Mouse (Mus musculus) kidney, adult 9 months (tissue): ENCODE results near the gene Bcar1.

Experiments
- DNase-seq: peaks from one replicate; pipeline ENCODE4 v3.0.0; 2022

Gene Bcar1

GRCm38 (mm10) chr8:111743792-111744696, at the start of gene Bcar1:
Gene Bcar1, minus strand, starts transcription at chr8:111743809.
- peak; percentile 80 for DNase-seq

- no peak for DNase-seq
These were observed 46.0 kb upstream of the Bcar1 start for GRCm38 (mm10) chr8:111789639-111790038.

- DNase-seq, result no peak
These were observed 45.6 kb upstream of the Bcar1 start for GRCm38 (mm10) chr8:111789200-111789599.

GRCm38 (mm10) chr8:111788497-111788896, 44.9 kb upstream of the Bcar1 start:
- DNase-seq, result no peak

GRCm38 (mm10) chr8:111788085-111788484, 44.5 kb upstream of the Bcar1 start:
- DNase-seq, result no peak

- DNase-seq, result peak; percentile 22
These were observed 44.1 kb upstream of the Bcar1 start for GRCm38 (mm10) chr8:111787683-111788082.

GRCm38 (mm10) chr8:111786701-111787588, 43.3 kb upstream of the Bcar1 start:
- DNase-seq, result no peak

GRCm38 (mm10) chr8:111786116-111786515, 42.5 kb upstream of the Bcar1 start:
- no peak for DNase-seq

GRCm38 (mm10) chr8:111782671-111783394, 39.2 kb upstream of the Bcar1 start:
- no peak for DNase-seq

- DNase-seq, result no peak
These were observed 38.6 kb upstream of the Bcar1 start for GRCm38 (mm10) chr8:111782161-111782560.

GRCm38 (mm10) chr8:111780697-111781424, 37.3 kb upstream of the Bcar1 start:
- DNase-seq, result no peak

GRCm38 (mm10) chr8:111779690-111780089, 36.1 kb upstream of the Bcar1 start:
- DNase-seq, result peak; percentile 78

GRCm38 (mm10) chr8:111778801-111779200, 35.2 kb upstream of the Bcar1 start:
- DNase-seq, result no peak

- DNase-seq, result no peak
These were observed 32.9 kb upstream of the Bcar1 start for GRCm38 (mm10) chr8:111776492-111776891.

- no peak for DNase-seq
These were observed 32.2 kb upstream of the Bcar1 start for GRCm38 (mm10) chr8:111775766-111776165.

GRCm38 (mm10) chr8:111773476-111773875, 29.9 kb upstream of the Bcar1 start:
- no peak for DNase-seq

- no peak for DNase-seq
These were observed 29.4 kb upstream of the Bcar1 start for GRCm38 (mm10) chr8:111773057-111773456.

- no peak for DNase-seq
These were observed 28.5 kb upstream of the Bcar1 start for GRCm38 (mm10) chr8:111772083-111772482.

GRCm38 (mm10) chr8:111771625-111772020, 28.0 kb upstream of the Bcar1 start:
- no peak for DNase-seq

- no peak for DNase-seq
These were observed 27.5 kb upstream of the Bcar1 start for GRCm38 (mm10) chr8:111770958-111771624.

GRCm38 (mm10) chr8:111769764-111770428, 26.3 kb upstream of the Bcar1 start:
- peak; percentile 54 for DNase-seq
